Mouse (Mus musculus) ES-E14 (cell line): ENCODE data around the gene Hoxa3.

Source experiments
- HCFC1 ChIP-seq: IDR thresholded peaks from 2 replicates; pipeline ENCODE4 v1.6.1; 2012; ENCODE audit warnings: low read length, inconsistent platforms, borderline replicate concordance; ENCODE audit not compliant: insufficient read depth
- ZC3H11A ChIP-seq: IDR thresholded peaks from 2 replicates; pipeline ENCODE4 v1.6.1; 2012; ENCODE audit warnings: low read depth, mild to moderate bottlenecking, inconsistent platforms, low read length, borderline replicate concordance
- ZNF384 ChIP-seq: IDR thresholded peaks from 2 replicates; pipeline ENCODE4 v1.6.1; 2012; ENCODE audit warnings: low read depth, low read length, inconsistent platforms

- TF ChIP-seq ZC3H11A (no peak), HCFC1 (no peak), ZNF384 (no peak)
These were observed 36.7 kb downstream of the Hoxa3 start for GRCm38 (mm10) chr6:52176391-52176790.
